Mouse (Mus musculus) lung, postnatal 25 days (tissue): ENCODE measurements at regions not wholly inside any gene's neighbourhood (a gene's known extent, or its start where the extent isn't known, plus 50 kb on each side); places are given as distances from the start of the nearest gene placed in this dataset.

Experiments used
- DNase-seq: peaks from one replicate; pipeline ENCODE4 v3.0.0; 2022; ENCODE audit warnings: low spot score

GRCm38 (mm10) chr3:38046611-38047010 is 322.3 kb upstream of the Gm5148 start:
- no peak for DNase-seq

GRCm38 (mm10) chr3:38045989-38046388 is 321.7 kb upstream of the Gm5148 start:
- DNase-seq: no peak

GRCm38 (mm10) chr3:38045523-38045922 is 321.2 kb upstream of the Gm5148 start:
- DNase-seq: no peak

DNA sequence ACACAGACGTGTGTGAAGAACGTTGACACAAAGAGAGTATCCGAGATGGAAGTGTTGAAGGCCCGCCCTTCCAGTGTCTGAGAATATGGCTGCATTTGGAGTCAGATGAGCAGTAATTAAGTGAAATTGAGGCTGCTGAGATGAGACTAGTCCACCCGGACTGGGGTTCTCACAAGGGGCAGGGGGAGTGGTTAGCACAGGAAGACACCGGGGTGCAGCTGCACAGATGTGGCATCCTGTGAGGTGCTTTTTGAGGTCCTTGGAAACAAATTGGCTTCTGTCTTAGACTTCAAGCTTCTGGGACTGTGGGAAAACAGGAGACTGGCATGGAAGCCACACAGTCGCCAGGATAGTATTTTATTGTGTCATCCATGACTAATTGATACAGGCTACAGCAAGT is 320.0 kb upstream of the Gm5148 start:
- DNase-seq: no peak

DNA sequence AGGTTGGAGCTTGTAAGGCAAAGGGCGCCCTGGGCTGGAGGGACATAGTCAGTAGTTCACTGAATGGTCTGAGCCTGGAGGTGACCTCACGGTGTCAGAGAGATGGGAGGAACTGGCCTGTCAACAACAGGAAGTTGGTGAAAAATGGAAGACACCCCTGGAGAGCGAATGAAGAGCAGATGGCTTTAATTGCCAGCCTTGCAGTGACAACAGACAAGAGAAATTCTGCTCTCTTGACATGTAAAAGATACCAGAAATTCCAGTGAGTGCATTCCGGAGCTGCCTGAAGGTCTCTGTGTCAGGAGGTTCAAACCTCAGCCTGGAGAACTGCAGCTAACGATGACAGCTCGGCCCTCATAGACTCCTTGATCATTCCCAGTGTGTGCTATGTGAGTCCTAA is 318.3 kb upstream of the Gm5148 start:
- no peak for DNase-seq

- no peak for DNase-seq
These were observed 311.8 kb upstream of the Gm5148 start for GRCm38 (mm10) chr3:38036131-38036530.

DNA sequence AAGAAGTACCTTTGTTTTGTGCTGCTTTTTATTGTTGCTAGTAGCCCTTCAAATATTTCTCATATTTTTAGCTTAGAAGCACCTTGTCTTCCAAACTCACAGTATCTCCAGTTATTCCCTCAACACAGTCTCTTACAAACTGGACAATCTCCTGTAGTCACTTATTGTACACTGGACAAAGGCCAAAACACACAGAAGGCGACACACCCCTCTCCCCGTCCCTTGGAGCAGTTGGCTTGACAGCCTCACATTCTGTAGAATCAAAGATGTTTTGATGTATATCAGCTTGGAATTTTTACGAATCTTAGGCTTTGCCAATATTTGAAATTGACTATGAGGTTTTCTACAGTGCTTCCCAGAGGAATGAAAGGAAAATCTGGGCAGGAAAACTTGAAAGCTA is 309.8 kb upstream of the Gm5148 start:
- no peak for DNase-seq

DNA sequence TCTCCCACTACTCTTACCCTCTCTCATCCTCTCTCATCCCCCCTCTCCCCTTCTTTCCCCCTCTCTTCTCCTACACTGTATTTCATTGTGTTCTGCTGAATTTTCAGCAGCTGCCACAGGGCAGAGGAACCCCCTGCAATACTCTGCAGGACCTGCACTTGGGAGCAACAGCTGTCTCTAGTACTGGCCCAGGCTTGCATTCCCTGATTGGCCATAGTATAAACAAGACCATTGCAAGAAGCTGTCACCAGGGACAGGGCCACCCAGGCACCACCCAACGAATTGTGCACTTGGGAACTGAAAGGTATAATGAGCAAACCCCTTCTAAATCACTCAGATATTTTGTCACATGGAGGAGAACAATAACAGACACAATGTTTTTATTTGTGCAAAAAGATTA is 290.5 kb upstream of the Gm5148 start:
- DNase-seq: no peak

GRCm38 (mm10) chr3:38009168-38009567 is 284.9 kb upstream of the Gm5148 start:
- DNase-seq: no peak

- DNase-seq: no peak
These were observed 284.0 kb upstream of the Gm5148 start for GRCm38 (mm10) chr3:38008321-38008720.

DNA sequence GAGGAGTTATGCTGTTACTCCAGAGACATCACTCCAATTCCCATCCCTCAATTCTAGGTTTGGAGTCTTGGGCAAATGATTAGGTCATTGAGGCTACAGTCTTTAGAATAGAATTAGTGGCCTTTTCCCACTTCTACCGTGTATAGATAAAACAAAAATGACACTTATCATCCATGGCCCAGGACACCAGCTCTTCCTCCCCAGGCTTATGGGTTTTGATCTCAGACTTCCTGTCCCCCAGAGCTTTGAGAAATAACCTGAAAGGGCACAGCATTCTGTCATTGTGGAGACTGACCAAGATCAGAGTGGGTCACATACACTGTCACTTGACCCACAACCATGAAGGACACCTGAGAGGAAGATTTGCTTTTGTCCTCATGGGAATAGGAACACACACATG is 283.3 kb upstream of the Gm5148 start:
- DNase-seq: no peak

GRCm38 (mm10) chr3:38002275-38002674 is 278.0 kb upstream of the Gm5148 start:
- no peak for DNase-seq

DNA sequence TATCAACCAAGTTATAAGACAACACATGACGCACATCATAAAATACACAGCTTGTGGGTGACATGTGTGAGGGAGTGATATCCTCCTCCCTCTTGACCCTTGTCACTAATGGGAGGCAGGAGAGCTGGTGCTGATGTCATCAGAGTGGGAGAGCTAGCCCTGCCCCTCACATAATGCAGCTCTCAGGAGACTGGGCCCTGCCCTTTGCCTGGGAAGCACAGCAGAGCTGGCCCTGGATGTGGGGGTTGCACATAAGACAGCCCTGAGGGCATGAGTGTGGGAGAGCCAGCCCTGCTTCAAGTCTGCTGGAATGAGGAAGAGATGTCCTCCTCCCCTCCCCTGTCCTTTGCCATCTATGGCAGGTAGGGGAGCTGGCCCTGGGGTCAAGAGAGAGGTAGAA is 275.5 kb upstream of the Gm5148 start:
- DNase-seq: no peak

DNA sequence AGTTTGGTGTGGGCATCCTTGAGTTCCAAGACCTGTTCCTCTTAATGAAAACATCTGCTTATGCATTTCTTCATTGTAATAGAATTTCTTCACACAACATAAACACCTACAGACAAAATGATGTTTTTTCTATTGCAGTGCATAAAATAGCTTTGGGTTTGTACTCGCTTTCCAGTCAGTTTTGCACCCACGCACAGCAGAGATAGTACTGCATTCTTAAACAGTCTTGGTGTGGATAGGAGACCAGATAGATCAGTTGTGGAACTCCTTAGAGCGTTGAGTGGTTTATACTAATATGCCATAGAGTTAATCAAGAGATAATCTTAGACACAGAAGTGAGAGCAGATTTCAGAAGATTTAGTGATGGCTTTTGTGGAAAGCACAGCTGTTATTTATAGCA is 273.7 kb upstream of the Gm5148 start:
- no peak for DNase-seq

- no peak for DNase-seq
These were observed 265.7 kb upstream of the Gm5148 start for GRCm38 (mm10) chr3:37989992-37990391.

DNA sequence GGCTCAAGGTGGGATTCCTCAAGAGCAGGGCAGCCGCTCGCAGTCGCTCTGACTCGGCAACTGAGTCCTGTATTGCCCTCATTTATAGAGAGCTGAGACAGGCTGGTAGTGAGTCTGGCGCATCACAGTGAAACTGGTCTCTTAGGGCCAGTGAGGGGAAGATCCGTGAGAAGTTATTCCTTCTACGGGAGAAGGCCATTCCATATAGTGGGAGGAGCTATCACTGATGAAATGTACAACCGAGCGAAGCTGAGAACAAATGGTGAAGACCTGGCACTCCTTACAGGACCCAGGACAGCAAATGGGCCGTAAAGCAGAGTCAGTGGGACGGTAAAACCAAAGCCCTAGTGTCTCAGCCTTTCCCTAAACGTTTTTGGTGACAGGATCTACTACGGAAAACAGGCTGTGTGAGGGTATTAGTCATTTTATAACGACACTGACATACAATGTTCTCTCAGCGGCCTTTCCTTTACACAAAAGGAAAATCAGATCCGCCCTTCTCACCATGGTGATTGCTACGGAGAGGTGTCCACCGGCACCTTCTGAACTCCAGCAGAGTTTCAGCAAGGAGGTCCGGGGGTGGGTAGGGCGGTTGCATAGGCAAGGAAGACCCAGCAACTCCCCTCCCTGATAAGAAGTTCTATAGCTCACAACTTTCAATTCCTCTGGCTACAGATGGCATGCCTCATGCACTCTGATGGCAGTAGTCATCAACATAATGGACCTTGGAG is 263.6 kb upstream of the Gm5148 start:
- no peak for DNase-seq

DNA sequence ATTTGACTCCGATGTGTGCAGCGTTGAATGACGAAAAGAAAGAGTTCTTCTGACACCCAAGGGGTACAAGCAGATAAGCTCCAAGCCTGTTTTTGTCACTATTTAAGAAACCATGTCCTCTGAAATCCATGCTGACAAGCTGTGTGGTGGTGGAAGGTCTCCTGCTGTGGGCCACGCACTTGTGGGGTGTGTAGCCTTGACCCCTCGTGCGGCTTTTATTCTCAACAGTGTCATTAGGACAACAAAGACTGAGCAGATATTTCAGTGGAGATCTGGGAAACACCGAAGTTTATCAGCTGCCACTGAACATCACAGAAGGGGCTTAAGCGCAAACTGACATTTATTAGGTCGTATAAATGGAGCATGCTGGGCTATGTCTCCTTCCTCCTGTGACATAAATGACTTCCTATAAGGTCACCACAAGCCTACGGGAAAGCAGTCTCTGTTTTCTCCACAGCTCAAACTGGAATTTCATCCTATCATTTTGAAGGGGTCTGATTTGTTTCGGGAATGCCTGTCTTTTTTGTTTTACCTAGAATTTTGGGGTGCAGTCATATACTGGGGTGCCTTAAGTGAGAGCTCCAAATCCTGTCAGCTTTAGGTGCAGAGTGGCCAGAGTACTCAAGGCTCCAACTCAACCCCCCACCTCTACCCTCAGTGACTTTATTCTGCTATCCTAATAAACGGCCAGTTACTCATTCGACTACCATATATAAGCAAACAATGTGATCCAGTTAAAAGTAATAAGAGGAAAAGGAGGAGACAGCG is 262.9 kb upstream of the Gm5148 start:
- no peak for DNase-seq

DNA sequence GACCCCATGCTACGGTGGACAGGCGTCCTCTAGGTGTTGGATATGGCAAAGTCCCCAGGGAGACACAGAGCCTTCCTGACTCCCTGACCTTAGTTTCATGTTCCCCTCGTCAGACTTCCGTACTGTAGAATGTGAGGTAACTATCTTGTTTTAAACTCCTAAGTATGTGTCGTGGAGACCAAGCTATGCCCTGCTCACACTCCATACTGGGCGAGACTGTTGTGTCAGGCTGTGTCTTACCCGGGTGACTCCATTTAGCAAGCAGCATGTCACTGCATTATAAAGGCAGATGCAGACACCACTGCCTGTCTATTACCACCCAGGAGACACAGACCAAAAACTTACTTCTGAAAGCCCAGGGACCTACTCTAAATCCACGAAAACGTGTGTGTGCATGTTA is 260.4 kb upstream of the Gm5148 start:
- DNase-seq: no peak

GRCm38 (mm10) chr3:37981481-37982180 is 257.3 kb upstream of the Gm5148 start:
- DNase-seq: peak; percentile 40

GRCm38 (mm10) chr3:37979871-37980270 is 255.6 kb upstream of the Gm5148 start:
- no peak for DNase-seq

- DNase-seq: peak; percentile 85
These were observed 254.2 kb upstream of the Gm5148 start for GRCm38 (mm10) chr3:37978481-37978880.

- DNase-seq: no peak
These were observed 253.2 kb upstream of the Gm5148 start for GRCm38 (mm10) chr3:37977453-37977852.

DNA sequence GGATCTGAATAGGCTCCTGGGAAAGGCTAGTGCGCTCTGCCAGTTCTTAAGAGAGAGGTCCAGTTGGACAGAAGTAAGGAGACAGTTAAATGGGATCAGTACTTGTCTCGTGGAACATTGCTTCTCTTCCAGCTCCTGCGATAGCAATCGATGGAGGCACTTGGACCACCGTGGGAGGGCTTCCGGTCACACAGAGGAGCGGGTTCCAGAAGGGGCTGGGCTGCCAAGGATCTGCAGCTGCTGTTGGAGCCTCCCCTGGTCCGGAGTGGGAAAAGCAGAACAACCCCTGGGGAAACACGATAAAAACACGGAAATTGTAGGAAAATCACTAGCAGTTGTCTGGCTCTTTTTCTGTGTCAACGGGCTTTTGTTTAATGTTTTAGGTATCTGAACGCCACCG is 252.3 kb upstream of the Gm5148 start:
- DNase-seq: peak; percentile 80
